Comparison of ENCODE assay signal across 19 mouse cellular contexts in genomic region chr8:83187363-83187962, GRCm38 (mm10). TPM values are rescaled to one million over a fixed set of nuclear protein-coding genes. Genes with fewer than 3 reads are reported as not detected.
DNase-seq lines count a peak whose midpoint lies in the region; ATAC-seq lines count a peak whose summit lies in the region.
"Had no signal": no experiment of that assay in that cellular context is flagged by ENCODE, and none has a peak within 500 bp of the region (broad histone marks: within the 10 kb centered on the region; RNA-seq: fewer than 3 reads in every experiment).

No protein-coding gene starts in this region.

- no peak overlapping the region for H3K4me2 ChIP-seq in midbrain, embryonic 16.5 days (ENCODE audit: low read length)
- H3K4me2 ChIP-seq in hindbrain, embryonic 15.5 days: no peak overlapping the region
- H3K4me2 ChIP-seq: heart, embryonic 15.5 days; liver, embryonic 12.5 days; lung, embryonic 15.5 days had no signal

- H3K27me3 ChIP-seq in midbrain, embryonic 16.5 days (ENCODE audit: control insufficient read depth, insufficient read depth, low read depth, low read length): no peaks in the 10 kb centered on the region
- no peaks in the 10 kb centered on the region for H3K27me3 ChIP-seq in midbrain, embryonic 10.5 days (ENCODE audit: low read depth, poor library complexity, severe bottlenecking)
- no peaks in the 10 kb centered on the region for H3K27me3 ChIP-seq in hindbrain, embryonic 15.5 days
- H3K27me3 ChIP-seq: heart, embryonic 15.5 days; liver, embryonic 12.5 days; lung, embryonic 15.5 days had no signal

- no peak overlapping the region for H3K9ac ChIP-seq in midbrain, embryonic 16.5 days (ENCODE audit: low read depth, low read length)
- no peak overlapping the region for H3K9ac ChIP-seq in hindbrain, embryonic 15.5 days
- H3K9ac ChIP-seq: heart, embryonic 15.5 days; liver, embryonic 12.5 days; lung, embryonic 15.5 days had no signal

- no peak overlapping the region for H3K27ac ChIP-seq in midbrain, embryonic 16.5 days (ENCODE audit: low read length)
- H3K27ac ChIP-seq in midbrain, embryonic 10.5 days (replicated peaks): no peak overlapping the region
- peak overlapping the region; percentile 58; the same call in 1 of the 2 replicates for H3K27ac ChIP-seq in hindbrain, embryonic 15.5 days (replicated peaks)
- H3K27ac ChIP-seq: gastrocnemius, adult 2 months; heart, adult 2 months; heart, embryonic 15.5 days; liver, embryonic 12.5 days had no signal

- no peak overlapping the region for H3K4me3 ChIP-seq in midbrain, embryonic 16.5 days (ENCODE audit: low read depth, low read length)
- H3K4me3 ChIP-seq in midbrain, embryonic 10.5 days: no peak overlapping the region
- H3K4me3 ChIP-seq in hindbrain, embryonic 15.5 days: no peak overlapping the region
- H3K4me3 ChIP-seq: gastrocnemius, adult 2 months; heart, adult 2 months; heart, embryonic 15.5 days; liver, embryonic 12.5 days; lung, embryonic 15.5 days had no signal

- H3K9me3 ChIP-seq in midbrain, embryonic 16.5 days (replicated peaks; ENCODE audit: control insufficient read depth, low read length, poor library complexity, severe bottlenecking): no peaks in the 10 kb centered on the region
- no peaks in the 10 kb centered on the region for H3K9me3 ChIP-seq in midbrain, embryonic 10.5 days (replicated peaks)
- no peaks in the 10 kb centered on the region for H3K9me3 ChIP-seq in hindbrain, embryonic 15.5 days
- H3K9me3 ChIP-seq: heart, embryonic 15.5 days; liver, embryonic 12.5 days; lung, embryonic 15.5 days had no signal

- intact Hi-C loops in heart, postnatal 14 days (cut with DNase I): no loop called here

- 73% methylated on average over 10 of the region's 10 CpGs for WGBS in midbrain, embryonic 16.5 days
- WGBS in midbrain, embryonic 10.5 days: 91% methylated on average over 10 of the region's 10 CpGs
- 68% methylated on average over 10 of the region's 10 CpGs for WGBS in hindbrain, embryonic 15.5 days

- DNase-seq in heart, adult 11 months: peak; percentile 61
- DNase-seq in heart, postnatal 14 days: no peak
- DNase-seq in midbrain, embryonic 10.5 days (ENCODE audit: low spot score): no peak
- DNase-seq in ovary, postnatal 36 days (ENCODE audit: low spot score): no peak
- no peak for DNase-seq in right cerebral cortex, adult 18-20 months
- DNase-seq: adrenal gland, adult 8-10 months; B cell, adult 2 months; cerebellum, adult 11 months; cerebellum, postnatal 36 days; gastrocnemius, adult 2 months; heart, adult 2 months; kidney, adult 2 months; left cerebral cortex, postnatal 4 days; thymus, adult 2 months had no signal

- H3K36me3 ChIP-seq in midbrain, embryonic 16.5 days (ENCODE audit: control insufficient read depth, insufficient read depth, low read length): no peaks in the 10 kb centered on the region
- no peaks in the 10 kb centered on the region; the same call in 1 of the 2 replicates for H3K36me3 ChIP-seq in midbrain, embryonic 10.5 days
- no peaks in the 10 kb centered on the region for H3K36me3 ChIP-seq in hindbrain, embryonic 15.5 days
- H3K36me3 ChIP-seq: heart, embryonic 15.5 days; liver, embryonic 12.5 days; lung, embryonic 15.5 days had no signal

- H3K4me1 ChIP-seq in midbrain, embryonic 16.5 days (ENCODE audit: control insufficient read depth, insufficient read depth, low read length): peaks cover 10% of the 10 kb centered on the region
- H3K4me1 ChIP-seq in midbrain, embryonic 10.5 days: peaks cover 35% of the 10 kb centered on the region
- H3K4me1 ChIP-seq in hindbrain, embryonic 15.5 days (replicated peaks): peaks cover 22% of the 10 kb centered on the region
- H3K4me1 ChIP-seq: liver, embryonic 12.5 days had no signal

- ATAC-seq in midbrain, embryonic 16.5 days: peak; percentile 43
- ATAC-seq in hindbrain, embryonic 15.5 days (ENCODE audit: low FRiP score, low read depth): peak; percentile 52; the same call in 1 of the 2 replicates
- ATAC-seq: liver, embryonic 12.5 days had no signal

RNA-seq across cellular contexts. Expression of gene Gm10645, which starts 21.5 kb away (rescaled TPM):
- not detected for total RNA-seq in heart, postnatal 14 days (2021)
- 6.1 and 6.9 TPM in 2 replicates for polyA plus RNA-seq in midbrain, embryonic 16.5 days (2015; fragmentation: Nextera tagmentation; extraction: Ambion mirVana)
- 3.1 and 3.4 TPM in 2 replicates for polyA plus RNA-seq in midbrain, embryonic 10.5 days (2016; fragmentation: Nextera tagmentation; extraction: Ambion mirVana)
- 8.1 and 8.9 TPM in 2 replicates for polyA plus RNA-seq in hindbrain, embryonic 15.5 days (2015; fragmentation: Nextera tagmentation; extraction: Ambion mirVana)
- total RNA-seq: gastrocnemius, adult 2 months had no signal

RNA-seq across cellular contexts. Expression of gene Tbc1d9, which starts 22.3 kb away (rescaled TPM):
- 1 to 10 TPM; 3.4 to 3.6 TPM for total RNA-seq in heart, postnatal 14 days (2021)
- polyA plus RNA-seq in midbrain, embryonic 16.5 days (2015; fragmentation: Nextera tagmentation; extraction: Ambion mirVana): 17.4 and 17.8 TPM in 2 replicates
- 4.8 and 7.0 TPM in 2 replicates for polyA plus RNA-seq in midbrain, embryonic 10.5 days (2016; fragmentation: Nextera tagmentation; extraction: Ambion mirVana)
- 15.7 and 17.0 TPM in 2 replicates for polyA plus RNA-seq in hindbrain, embryonic 15.5 days (2015; fragmentation: Nextera tagmentation; extraction: Ambion mirVana)
